Comparison of ENCODE assay signal across 8 mouse cellular contexts in genomic region chr11:60535676-60536075, GRCm38 (mm10). TPM values are rescaled to one million over a fixed set of nuclear protein-coding genes. Genes with fewer than 3 reads are reported as not detected.
DNase-seq lines count a peak whose midpoint lies in the region; ATAC-seq and TF ChIP-seq lines count a peak whose summit lies in the region.

No protein-coding gene starts in this region.

- peak overlapping the region; percentile 93 for H3K4me2 ChIP-seq in hindbrain, embryonic 12.5 days (replicated peaks)
- peak overlapping the region; percentile 99 for H3K4me2 ChIP-seq in midbrain, embryonic 14.5 days (ENCODE audit: low read length)

- H3K27me3 ChIP-seq in embryonic facial prominence, embryonic 10.5 days (replicated peaks; ENCODE audit: low read depth, poor library complexity, severe bottlenecking) = no peaks in the 10 kb centered on the region
- no peaks in the 10 kb centered on the region for H3K27me3 ChIP-seq in hindbrain, embryonic 12.5 days
- no peaks in the 10 kb centered on the region for H3K27me3 ChIP-seq in midbrain, embryonic 14.5 days (ENCODE audit: control insufficient read depth, insufficient read depth, low read length)

- H3K36me3 ChIP-seq in embryonic facial prominence, embryonic 10.5 days (replicated peaks) = peaks cover 6% of the 10 kb centered on the region
- no peaks in the 10 kb centered on the region for H3K36me3 ChIP-seq in hindbrain, embryonic 12.5 days
- 0 out of 2 replicates have a peak, but pooled peaks cover 3% of the 10 kb centered on the region for H3K36me3 ChIP-seq in midbrain, embryonic 14.5 days (ENCODE audit: control insufficient read depth, insufficient read depth, low read length)

- no peak for DNase-seq in layer of hippocampus, adult 2 months (ENCODE audit: low spot score in 2 of 2)
- DNase-seq in layer of hippocampus, adult 8-10 months (ENCODE audit: low spot score in 2 of 2) = no peak
- no peak for DNase-seq in embryonic facial prominence, embryonic 10.5 days (ENCODE audit: low spot score)
- no peak for DNase-seq in midbrain, embryonic 14.5 days
- no peak for DNase-seq in urinary bladder, postnatal 14 days (ENCODE audit: low spot score)
- DNase-seq in frontal cortex, postnatal 10 days (ENCODE audit: low spot score in 2 of 2) = no peak

- H3K4me3 ChIP-seq in layer of hippocampus, adult 2 months = no peak overlapping the region
- peak overlapping the region; percentile 97 for H3K4me3 ChIP-seq in embryonic facial prominence, embryonic 10.5 days
- peak overlapping the region; percentile 97; the same call in 1 of the 2 replicates for H3K4me3 ChIP-seq in hindbrain, embryonic 12.5 days
- peak overlapping the region; percentile 92 for H3K4me3 ChIP-seq in midbrain, embryonic 14.5 days (replicated peaks; ENCODE audit: low read depth, low read length)

- ATAC-seq in hindbrain, embryonic 12.5 days (ENCODE audit: low FRiP score) = no peak
- ATAC-seq in midbrain, embryonic 14.5 days (ENCODE audit: low FRiP score, low TSS enrichment) = no peak
- no peak for ATAC-seq in frontal cortex, adult (ENCODE audit: low TSS enrichment)

- peak overlapping the region; percentile 93; the same call in 1 of the 2 replicates for H3K9ac ChIP-seq in hindbrain, embryonic 12.5 days
- H3K9ac ChIP-seq in midbrain, embryonic 14.5 days (replicated peaks; ENCODE audit: low read length) = peak overlapping the region; percentile 89

- no peak for TF ChIP-seq CTCF in layer of hippocampus, adult 2 months (conservative IDR thresholded peaks at IDR 0.05)

- 87% methylated on average over 2 of the region's 2 CpGs for WGBS in embryonic facial prominence, embryonic 10.5 days
- WGBS in hindbrain, embryonic 12.5 days = 85% methylated on average over 2 of the region's 2 CpGs
- WGBS in midbrain, embryonic 14.5 days = 93% methylated on average over 2 of the region's 2 CpGs

- H3K4me1 ChIP-seq in embryonic facial prominence, embryonic 10.5 days = peaks cover 24% of the 10 kb centered on the region
- peaks cover 24% of the 10 kb centered on the region for H3K4me1 ChIP-seq in hindbrain, embryonic 12.5 days
- H3K4me1 ChIP-seq in midbrain, embryonic 14.5 days (ENCODE audit: control insufficient read depth, insufficient read depth, low read length) = peaks cover 29% of the 10 kb centered on the region

- no peaks in the 10 kb centered on the region for H3K9me3 ChIP-seq in embryonic facial prominence, embryonic 10.5 days
- H3K9me3 ChIP-seq in hindbrain, embryonic 12.5 days (replicated peaks) = no peaks in the 10 kb centered on the region
- H3K9me3 ChIP-seq in midbrain, embryonic 14.5 days (ENCODE audit: control insufficient read depth, low read length) = no peaks in the 10 kb centered on the region

- H3K27ac ChIP-seq in layer of hippocampus, adult 2 months = peak overlapping the region; percentile 97; the same call in 1 of the 2 replicates
- peak overlapping the region; percentile 94 for H3K27ac ChIP-seq in embryonic facial prominence, embryonic 10.5 days (replicated peaks)
- H3K27ac ChIP-seq in hindbrain, embryonic 12.5 days = peak overlapping the region; percentile 100
- H3K27ac ChIP-seq in midbrain, embryonic 14.5 days (replicated peaks; ENCODE audit: low read depth, low read length) = peak overlapping the region; percentile 99

RNA-seq across cellular contexts. Expression of gene Alkbh5, which starts 0.5 kb away (rescaled TPM):
- total RNA-seq in layer of hippocampus, adult 2 months (2021) = 10 to 100 TPM; 52.0 to 56.6 TPM
- total RNA-seq in layer of hippocampus, adult 8-10 months (2022) = 10 to 100 TPM; 53.7 to 60.9 (median 57.8) TPM
- polyA plus RNA-seq in embryonic facial prominence, embryonic 10.5 days (2016; fragmentation: Nextera tagmentation; extraction: Ambion mirVana) = 39.1 and 40.1 TPM in 2 replicates
- 35.1 and 37.8 TPM in 2 replicates for polyA plus RNA-seq in hindbrain, embryonic 12.5 days (2016; fragmentation: Nextera tagmentation; extraction: Ambion mirVana)
- 21.4 and 24.0 TPM in 2 replicates for polyA plus RNA-seq in midbrain, embryonic 14.5 days (2014; fragmentation: Nextera tagmentation; extraction: Ambion mirVana)
